Mouse (Mus musculus): ENCODE measurements at regions not wholly inside any gene's neighbourhood (a gene's known extent, or its start where the extent isn't known, plus 50 kb on each side); places are given as distances from the start of the nearest gene placed in this dataset.
A peak's percentile ranks its signal among the peaks of the same experiment; 100 is the strongest.

GRCm38 (mm10) chr3:118418981-118419380 lies 142.9 kb upstream of the Dpyd start:
- no peak for DNase-seq (ENCODE audit: extremely low read depth, low read depth, low spot score)
- H3K4me1 ChIP-seq (ENCODE audit: control insufficient read depth, insufficient read depth, low read length): no peaks in the 10 kb centered on the region
- H3K36me3 ChIP-seq (ENCODE audit: control insufficient read depth, insufficient read depth, low read length): no peaks in the 10 kb centered on the region
- 82% methylated on average over 3 of the region's 3 CpGs for WGBS
- H3K4me3 ChIP-seq (ENCODE audit: insufficient read depth, low read depth, low read length): no peak overlapping the region
- no peaks in the 10 kb centered on the region for H3K27me3 ChIP-seq (ENCODE audit: control insufficient read depth, insufficient read depth, low read length)
- H3K79me2 ChIP-seq (ENCODE audit: control insufficient read depth, insufficient read depth, low read length): no peaks in the 10 kb centered on the region
- no peak overlapping the region for H3K27ac ChIP-seq (replicated peaks; ENCODE audit: insufficient read depth, low read depth, low read length)
- no peak overlapping the region for H3K9ac ChIP-seq (ENCODE audit: low read depth, low read length)
- TF ChIP-seq CTCF (IDR thresholded peaks at IDR 0.05; ENCODE audit: low read depth, low read length): no peak
- TF ChIP-seq POLR2A (IDR thresholded peaks at IDR 0.05; ENCODE audit: extremely low read depth, insufficient read depth, low read length): no peak

GRCm38 (mm10) chr3:118421701-118422100 lies 140.2 kb upstream of the Dpyd start:
- WGBS: 57% methylated on average over 3 of the region's 3 CpGs
- Histone ChIP-seq H3K79me2 (ENCODE audit: control insufficient read depth, insufficient read depth, low read length) (no peaks in the 10 kb centered on the region), H3K4me1 (ENCODE audit: control insufficient read depth, insufficient read depth, low read length) (peaks cover 1% of the 10 kb centered on the region; the same call in 1 of the 2 replicates), H3K4me3 (ENCODE audit: insufficient read depth, low read depth, low read length) (no peak overlapping the region), H3K27ac (replicated peaks; ENCODE audit: insufficient read depth, low read depth, low read length) (no peak overlapping the region), H3K9ac (ENCODE audit: low read depth, low read length) (no peak overlapping the region), H3K36me3 (ENCODE audit: control insufficient read depth, insufficient read depth, low read length) (no peaks in the 10 kb centered on the region), H3K27me3 (ENCODE audit: control insufficient read depth, insufficient read depth, low read length) (no peaks in the 10 kb centered on the region)
- no peak for TF ChIP-seq CTCF (IDR thresholded peaks at IDR 0.05; ENCODE audit: low read depth, low read length)
- no peak for TF ChIP-seq POLR2A (IDR thresholded peaks at IDR 0.05; ENCODE audit: extremely low read depth, insufficient read depth, low read length)
- no peak for DNase-seq (ENCODE audit: extremely low read depth, low read depth, low spot score)

GRCm38 (mm10) chr3:118425748-118426147 lies 136.2 kb upstream of the Dpyd start:
- TF ChIP-seq POLR2A (IDR thresholded peaks at IDR 0.05; ENCODE audit: extremely low read depth, insufficient read depth, low read length): no peak
- peak; percentile 46 for TF ChIP-seq CTCF (IDR thresholded peaks at IDR 0.05; ENCODE audit: low read depth, low read length)
- Histone ChIP-seq H3K4me1 (ENCODE audit: control insufficient read depth, insufficient read depth, low read length) (peaks cover 9% of the 10 kb centered on the region; the same call in 1 of the 2 replicates), H3K4me3 (ENCODE audit: insufficient read depth, low read depth, low read length) (no peak overlapping the region)

GRCm38 (mm10) chr3:118428523-118428922 lies 133.4 kb upstream of the Dpyd start:
- peaks cover 15% of the 10 kb centered on the region; the same call in 1 of the 2 replicates for H3K4me1 ChIP-seq (ENCODE audit: control insufficient read depth, insufficient read depth, low read length)
- H3K79me2 ChIP-seq (ENCODE audit: control insufficient read depth, insufficient read depth, low read length): no peaks in the 10 kb centered on the region
- DNase-seq (ENCODE audit: extremely low read depth, low read depth, low spot score): peak; percentile 57
- H3K4me3 ChIP-seq (ENCODE audit: insufficient read depth, low read depth, low read length): no peak overlapping the region
- H3K27me3 ChIP-seq (ENCODE audit: control insufficient read depth, insufficient read depth, low read length): no peaks in the 10 kb centered on the region
- H3K36me3 ChIP-seq (ENCODE audit: control insufficient read depth, insufficient read depth, low read length): no peaks in the 10 kb centered on the region
- TF ChIP-seq CTCF (IDR thresholded peaks at IDR 0.05; ENCODE audit: low read depth, low read length) (peak; percentile 79), POLR2A (IDR thresholded peaks at IDR 0.05; ENCODE audit: extremely low read depth, insufficient read depth, low read length) (no peak)
- no peak overlapping the region for H3K9ac ChIP-seq (ENCODE audit: low read depth, low read length)
- under 1% methylated on average over 5 of the region's 5 CpGs for WGBS
- no peak overlapping the region for H3K27ac ChIP-seq (replicated peaks; ENCODE audit: insufficient read depth, low read depth, low read length)

More at GRCm38 (mm10) chr3:118425748-118426147, 136.2 kb upstream of the Dpyd start:
- Histone ChIP-seq H3K79me2 (ENCODE audit: control insufficient read depth, insufficient read depth, low read length) (no peaks in the 10 kb centered on the region), H3K9ac (ENCODE audit: low read depth, low read length) (no peak overlapping the region), H3K27ac (replicated peaks; ENCODE audit: insufficient read depth, low read depth, low read length) (no peak overlapping the region), H3K36me3 (ENCODE audit: control insufficient read depth, insufficient read depth, low read length) (no peaks in the 10 kb centered on the region), H3K27me3 (ENCODE audit: control insufficient read depth, insufficient read depth, low read length) (no peaks in the 10 kb centered on the region)
- WGBS: 8% methylated on average over 19 of the region's 19 CpGs
- DNase-seq (ENCODE audit: extremely low read depth, low read depth, low spot score): no peak

- Histone ChIP-seq H3K9ac (ENCODE audit: low read depth, low read length) (peak overlapping the region; percentile 15), H3K27ac (replicated peaks; ENCODE audit: insufficient read depth, low read depth, low read length) (no peak overlapping the region), H3K4me3 (ENCODE audit: insufficient read depth, low read depth, low read length) (peak overlapping the region; percentile 41; the same call in 1 of the 2 replicates), H3K36me3 (ENCODE audit: control insufficient read depth, insufficient read depth, low read length) (no peaks in the 10 kb centered on the region), H3K79me2 (ENCODE audit: control insufficient read depth, insufficient read depth, low read length) (no peaks in the 10 kb centered on the region), H3K4me1 (ENCODE audit: control insufficient read depth, insufficient read depth, low read length) (peaks cover 21% of the 10 kb centered on the region; the same call in 1 of the 2 replicates), H3K27me3 (ENCODE audit: control insufficient read depth, insufficient read depth, low read length) (no peaks in the 10 kb centered on the region)
- no peak for TF ChIP-seq CTCF (IDR thresholded peaks at IDR 0.05; ENCODE audit: low read depth, low read length)
- no peak for TF ChIP-seq POLR2A (IDR thresholded peaks at IDR 0.05; ENCODE audit: extremely low read depth, insufficient read depth, low read length)
- DNase-seq (ENCODE audit: extremely low read depth, low read depth, low spot score): peak; percentile 43
- WGBS: 14% methylated on average over 29 of the region's 29 CpGs
Observed at GRCm38 (mm10) chr3:118429825-118430630, 131.9 kb upstream of the Dpyd start.

GRCm38 (mm10) chr3:118430631-118430906 lies 131.4 kb upstream of the Dpyd start:
- Histone ChIP-seq H3K4me3 (ENCODE audit: insufficient read depth, low read depth, low read length) (peak overlapping the region; percentile 41; the same call in 1 of the 2 replicates), H3K4me1 (ENCODE audit: control insufficient read depth, insufficient read depth, low read length) (peaks cover 21% of the 10 kb centered on the region; the same call in 1 of the 2 replicates), H3K36me3 (ENCODE audit: control insufficient read depth, insufficient read depth, low read length) (no peaks in the 10 kb centered on the region), H3K27me3 (ENCODE audit: control insufficient read depth, insufficient read depth, low read length) (no peaks in the 10 kb centered on the region), H3K9ac (ENCODE audit: low read depth, low read length) (peak overlapping the region; percentile 15; the same call in 1 of the 2 replicates), H3K79me2 (ENCODE audit: control insufficient read depth, insufficient read depth, low read length) (no peaks in the 10 kb centered on the region), H3K27ac (replicated peaks; ENCODE audit: insufficient read depth, low read depth, low read length) (no peak overlapping the region)
- no peak for DNase-seq (ENCODE audit: extremely low read depth, low read depth, low spot score)
- no peak for TF ChIP-seq POLR2A (IDR thresholded peaks at IDR 0.05; ENCODE audit: extremely low read depth, insufficient read depth, low read length)
- TF ChIP-seq CTCF (IDR thresholded peaks at IDR 0.05; ENCODE audit: low read depth, low read length): no peak
- WGBS: 3% methylated on average over 7 of the region's 7 CpGs

All from liver, adult 2 months (tissue).